Mouse (Mus musculus): Measurements from ENCODE around the gene Bcl2l10.
A peak's percentile ranks its signal among the peaks of the same experiment; 100 is the strongest.

Bcl2l10 gene

GRCm38 (mm10) chr9:75347458-75347857 lies at the start of gene Bcl2l10:
TSS of gene Bcl2l10 (plus strand) at chr9:75347758.
- no peak for DNase-seq (ENCODE audit: low read depth, low spot score)

GRCm38 (mm10) chr9:75299342-75299741 lies 48.2 kb upstream of the Bcl2l10 start:
- DNase-seq (ENCODE audit: low read depth, low spot score): no peak

DNA sequence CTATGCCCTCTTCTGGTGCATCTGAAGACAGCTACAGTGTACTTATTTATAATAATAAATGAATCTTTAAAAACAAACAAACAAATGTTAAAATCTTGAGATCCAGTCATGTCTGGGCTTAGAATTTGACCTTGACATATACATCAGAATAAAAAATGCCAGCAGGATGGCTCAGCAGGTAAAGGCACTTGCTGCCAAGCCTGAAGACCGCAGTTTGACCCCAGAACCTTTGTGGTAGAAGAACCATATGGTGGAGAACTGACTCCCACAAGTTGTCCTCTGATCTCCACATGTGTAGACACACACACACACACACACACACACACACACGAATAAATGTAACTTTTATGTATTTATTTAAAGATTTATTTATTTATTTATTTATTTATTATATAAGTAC lies 44.5 kb upstream of the Bcl2l10 start:
- DNase-seq (ENCODE audit: low read depth, low spot score): no peak

GRCm38 (mm10) chr9:75303701-75304261 lies 43.8 kb upstream of the Bcl2l10 start:
- no peak for DNase-seq (ENCODE audit: low read depth, low spot score)

DNA sequence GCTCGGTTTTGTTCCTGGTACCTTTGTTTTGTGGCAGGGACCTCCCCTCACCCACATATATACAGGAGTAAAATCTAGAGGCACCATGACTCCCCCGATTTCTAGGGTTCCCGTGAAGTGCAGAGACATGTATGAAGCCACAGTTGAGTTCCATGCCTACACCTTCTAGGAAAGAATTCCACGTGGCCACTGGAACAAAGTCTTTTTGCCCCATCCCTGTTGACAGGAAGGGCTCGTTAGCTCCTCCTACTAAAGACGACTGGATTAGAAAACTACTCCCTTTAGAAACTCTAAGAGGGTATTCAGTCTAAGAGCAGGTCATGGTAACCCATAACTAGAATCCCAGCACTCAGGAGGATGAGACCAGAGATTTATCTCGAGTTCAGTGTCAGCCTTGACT lies 43.3 kb upstream of the Bcl2l10 start:
- no peak for DNase-seq (ENCODE audit: low read depth, low spot score)

GRCm38 (mm10) chr9:75306126-75306898 lies 41.2 kb upstream of the Bcl2l10 start, which contains the start of gene Gnb5:
TSS of gene Gnb5 (plus strand) at chr9:75306288.
- DNase-seq (ENCODE audit: low read depth, low spot score): no peak

- DNase-seq (ENCODE audit: low read depth, low spot score): no peak
These were observed 40.5 kb upstream of the Bcl2l10 start for GRCm38 (mm10) chr9:75307015-75307414.

GRCm38 (mm10) chr9:75308621-75309020 lies 38.9 kb upstream of the Bcl2l10 start:
- DNase-seq (ENCODE audit: low read depth, low spot score): no peak

DNA sequence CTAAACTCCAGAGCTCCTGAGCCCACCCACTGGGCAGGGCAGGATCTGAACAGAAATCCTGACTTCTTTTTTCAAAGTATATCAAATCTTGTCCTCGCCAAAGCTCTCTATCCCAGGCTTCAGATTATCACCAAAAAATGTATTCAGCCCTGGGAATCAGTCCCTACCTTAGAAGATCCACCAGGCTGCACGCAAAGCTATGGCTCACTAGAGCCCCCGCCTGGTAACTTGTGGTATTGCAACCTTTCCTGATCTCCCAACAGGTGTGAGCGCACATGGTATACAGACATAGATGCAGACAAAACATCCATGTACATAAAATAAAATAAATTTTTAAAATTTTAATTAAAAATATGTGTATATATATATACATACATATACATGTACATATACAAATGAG lies 35.5 kb upstream of the Bcl2l10 start:
- DNase-seq (ENCODE audit: low read depth, low spot score): peak; percentile 68

DNA sequence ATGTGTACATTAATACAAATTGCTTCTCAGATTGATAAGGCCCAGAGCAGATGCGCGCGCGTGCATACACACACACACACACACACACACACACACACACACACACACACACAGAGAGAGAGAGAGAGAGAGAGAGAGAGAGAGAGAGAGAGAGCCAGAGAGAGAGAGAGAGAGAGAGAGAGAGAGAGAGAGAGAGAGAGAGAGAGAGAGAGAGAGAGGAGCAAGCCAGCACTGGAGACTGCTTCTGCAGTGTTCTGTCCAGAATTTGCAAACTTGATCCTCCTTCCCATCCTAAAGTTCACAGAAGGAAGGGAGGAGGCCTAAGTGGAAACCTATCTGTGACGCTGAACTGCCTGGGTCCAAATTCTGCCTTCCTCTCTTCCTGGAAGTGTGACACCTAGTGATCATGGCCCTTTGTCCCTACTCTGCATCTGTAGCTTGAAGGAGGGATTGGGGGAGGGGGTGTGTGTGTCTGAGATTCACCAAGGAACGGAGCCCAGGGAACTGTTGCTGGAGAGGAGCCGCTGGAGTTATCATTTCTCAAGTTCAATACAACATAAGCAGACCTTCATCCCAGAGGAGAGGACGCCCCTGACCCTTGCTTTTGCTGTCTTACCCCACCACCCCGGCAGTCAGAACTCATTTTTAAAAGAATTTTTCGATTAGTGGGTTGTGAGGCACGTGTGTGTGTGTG lies 34.3 kb upstream of the Bcl2l10 start:
- DNase-seq (ENCODE audit: low read depth, low spot score): peak; percentile 14

DNA sequence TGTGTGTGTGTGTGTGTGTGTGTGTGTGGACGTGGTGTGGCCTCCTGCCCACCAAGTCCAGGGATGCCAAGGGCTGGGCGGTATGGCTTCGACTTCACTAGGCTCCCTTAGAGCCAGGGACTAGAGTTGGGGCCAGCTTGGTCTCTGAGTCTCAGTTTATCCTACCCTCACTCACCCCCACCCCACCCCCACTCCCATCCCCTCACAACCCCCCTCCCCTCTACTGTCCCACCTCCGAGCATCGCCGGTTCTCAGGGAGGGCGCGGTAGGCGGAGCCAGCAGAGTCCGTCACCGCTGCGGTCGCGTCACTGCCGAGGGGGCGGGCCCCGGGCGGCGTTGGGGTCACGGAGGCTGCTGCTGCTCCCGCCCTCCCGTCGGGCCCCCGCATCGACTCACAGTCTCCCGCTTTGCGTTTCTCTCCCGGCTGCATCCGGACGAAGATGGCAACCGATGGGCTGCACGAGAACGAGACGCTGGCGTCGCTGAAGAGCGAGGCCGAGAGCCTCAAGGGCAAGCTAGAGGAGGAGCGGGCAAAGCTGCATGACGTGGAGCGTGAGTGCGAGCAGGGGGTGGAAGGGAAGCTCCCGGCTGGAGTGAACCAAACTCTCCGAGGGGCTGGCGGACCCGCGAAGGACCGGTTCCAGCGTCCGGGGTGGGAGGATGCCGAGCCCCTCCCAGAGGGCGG lies 33.6 kb upstream of the Bcl2l10 start:
- peak; percentile 57 for DNase-seq (ENCODE audit: low read depth, low spot score)

DNA sequence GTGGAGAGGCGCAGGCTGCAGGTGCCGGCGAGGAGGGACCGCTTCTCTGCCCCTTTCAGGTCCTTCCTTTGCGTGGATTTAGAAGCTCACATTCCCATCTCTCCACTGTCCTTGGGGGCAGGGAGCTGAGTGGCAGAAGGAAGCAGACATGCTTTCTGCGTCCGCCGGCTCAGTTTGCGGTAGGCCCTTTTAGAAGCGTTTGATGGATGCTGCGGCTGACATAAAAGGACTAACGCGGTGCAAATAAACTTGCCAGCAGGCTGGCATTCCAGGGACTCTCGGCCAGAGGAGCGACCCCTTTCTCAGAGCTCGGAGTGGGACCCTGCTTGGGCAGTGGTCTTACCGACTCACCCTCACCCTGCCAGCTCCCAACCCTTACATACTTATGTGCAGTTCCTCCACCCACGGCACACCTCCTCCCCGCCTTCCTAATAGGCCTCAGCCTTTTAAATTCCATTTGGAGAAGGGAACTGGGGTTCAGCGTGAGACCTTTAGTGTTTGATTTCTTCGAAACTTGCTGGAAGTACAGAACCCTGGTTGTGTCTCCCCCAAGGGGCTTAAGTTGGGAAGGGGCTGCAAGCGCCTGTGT lies 32.9 kb upstream of the Bcl2l10 start:
- DNase-seq (ENCODE audit: low read depth, low spot score): peak; percentile 32

GRCm38 (mm10) chr9:75315238-75315637 lies 32.3 kb upstream of the Bcl2l10 start:
- no peak for DNase-seq (ENCODE audit: low read depth, low spot score)

GRCm38 (mm10) chr9:75316771-75317170 lies 30.8 kb upstream of the Bcl2l10 start:
- no peak for DNase-seq (ENCODE audit: low read depth, low spot score)

DNA sequence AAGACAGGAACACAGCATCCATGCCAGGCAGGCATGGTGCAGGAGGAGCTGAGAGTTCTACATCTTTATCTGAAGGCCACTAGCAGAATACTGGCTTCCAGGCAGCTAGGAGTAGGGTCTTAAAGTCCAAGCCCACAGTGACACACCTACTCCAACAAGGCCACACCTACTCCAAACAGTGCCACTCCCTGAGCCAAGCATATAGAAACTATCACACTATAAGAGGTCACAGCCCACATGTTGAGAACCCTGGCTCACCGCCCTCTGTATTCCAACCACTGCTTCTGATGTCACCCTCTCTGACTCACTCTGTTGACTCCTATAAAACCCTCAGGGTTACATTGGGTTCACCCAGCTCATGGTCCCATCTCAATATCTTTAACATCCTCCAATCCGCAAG lies 29.4 kb upstream of the Bcl2l10 start:
- DNase-seq (ENCODE audit: low read depth, low spot score): no peak

DNA sequence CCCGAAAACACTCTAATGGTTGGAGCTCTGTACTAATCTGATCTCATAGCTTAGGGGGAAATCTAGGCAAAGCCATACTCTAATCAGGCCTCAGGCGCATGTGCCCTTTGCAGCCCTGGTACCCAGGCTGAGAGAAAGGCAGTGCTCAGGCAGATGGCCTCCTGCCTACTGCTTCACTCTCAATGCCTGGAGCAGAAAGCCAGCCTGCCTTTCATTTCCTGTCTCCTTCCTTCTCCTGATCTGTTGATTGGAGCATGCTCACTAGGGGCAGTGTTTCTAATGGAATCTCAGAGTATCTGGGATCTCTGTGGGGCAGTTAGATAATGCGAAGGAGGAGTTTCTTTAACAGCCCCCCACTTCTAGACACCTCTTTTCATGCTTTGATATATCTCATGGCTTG lies 28.2 kb upstream of the Bcl2l10 start:
- no peak for DNase-seq (ENCODE audit: low read depth, low spot score)

GRCm38 (mm10) chr9:75322099-75322885 lies 25.3 kb upstream of the Bcl2l10 start:
- DNase-seq (ENCODE audit: low read depth, low spot score): no peak

GRCm38 (mm10) chr9:75328047-75328446 lies 19.5 kb upstream of the Bcl2l10 start:
- no peak for DNase-seq (ENCODE audit: low read depth, low spot score)

GRCm38 (mm10) chr9:75330821-75331220 lies 16.7 kb upstream of the Bcl2l10 start:
- DNase-seq (ENCODE audit: low read depth, low spot score): no peak

- DNase-seq (ENCODE audit: low read depth, low spot score): no peak
These were observed 13.1 kb upstream of the Bcl2l10 start for GRCm38 (mm10) chr9:75334440-75334839.

DNA sequence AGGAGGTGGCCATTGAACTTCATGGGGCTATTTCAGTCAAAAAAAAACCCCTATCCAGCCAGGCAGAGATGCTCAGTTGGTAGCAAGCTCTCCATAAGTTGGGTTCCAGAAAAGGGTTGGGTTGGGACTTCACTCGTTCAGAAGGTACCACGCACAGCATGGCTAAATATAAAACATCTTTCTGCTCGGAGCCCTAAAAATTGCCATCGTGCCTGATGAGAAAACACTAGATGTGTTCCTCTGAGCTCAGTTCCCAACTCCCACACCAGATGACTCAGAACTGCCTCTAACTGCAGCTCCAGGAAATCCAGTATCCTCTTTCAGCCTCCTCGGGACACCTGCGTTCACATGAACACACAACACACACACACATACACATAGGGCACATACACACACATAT lies 9.5 kb upstream of the Bcl2l10 start:
- DNase-seq (ENCODE audit: low read depth, low spot score): no peak

Measured in embryo, embryonic 11.5 days (tissue).